Mouse (Mus musculus): Measurements from ENCODE around the gene Scrt2.

Gene Scrt2

DNA sequence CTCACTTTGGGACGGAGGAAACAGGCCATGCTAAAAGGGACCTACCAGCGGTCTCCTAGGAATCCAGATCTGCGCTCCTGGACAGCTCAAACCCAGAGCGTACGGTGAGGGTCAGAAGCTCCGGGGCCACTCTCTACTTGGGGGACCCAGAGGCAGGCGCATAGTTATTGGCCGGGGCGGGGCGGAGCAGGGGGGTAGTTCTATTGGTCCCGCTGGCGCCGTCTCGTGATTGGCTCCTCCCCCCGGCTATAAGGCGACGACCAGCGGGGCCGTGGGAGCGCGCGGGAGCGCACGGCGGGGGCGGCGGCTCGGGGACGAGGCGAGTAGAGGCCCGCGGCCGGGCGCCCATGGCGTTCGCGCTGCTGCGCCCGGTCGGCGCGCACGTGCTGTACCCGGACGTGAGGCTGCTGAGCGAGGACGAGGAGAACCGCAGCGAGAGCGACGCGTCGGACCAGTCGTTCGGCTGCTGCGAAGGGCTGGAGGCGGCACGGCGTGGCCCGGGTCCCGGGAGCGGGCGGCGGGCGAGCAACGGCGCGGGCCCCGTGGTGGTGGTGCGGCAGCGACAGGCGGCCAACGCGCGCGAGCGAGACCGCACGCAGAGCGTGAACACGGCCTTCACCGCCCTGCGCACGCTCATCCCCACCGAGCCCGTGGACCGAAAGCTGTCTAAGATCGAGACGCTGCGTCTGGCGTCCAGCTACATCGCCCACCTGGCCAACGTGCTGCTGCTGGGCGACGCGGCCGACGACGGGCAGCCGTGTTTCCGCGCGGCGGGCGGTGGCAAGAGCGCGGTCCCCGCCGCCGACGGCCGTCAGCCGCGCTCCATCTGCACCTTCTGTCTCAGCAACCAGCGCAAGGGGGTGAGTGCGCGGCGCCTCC lies 62.2 kb downstream of the Scrt2 start, which contains the start of gene Tcf15:
TSS of gene Tcf15 (plus strand) at position 283 of the 879 bp plus-strand sequence.
- peak; percentile 59 for DNase-seq (ENCODE audit: low spot score)

DNA sequence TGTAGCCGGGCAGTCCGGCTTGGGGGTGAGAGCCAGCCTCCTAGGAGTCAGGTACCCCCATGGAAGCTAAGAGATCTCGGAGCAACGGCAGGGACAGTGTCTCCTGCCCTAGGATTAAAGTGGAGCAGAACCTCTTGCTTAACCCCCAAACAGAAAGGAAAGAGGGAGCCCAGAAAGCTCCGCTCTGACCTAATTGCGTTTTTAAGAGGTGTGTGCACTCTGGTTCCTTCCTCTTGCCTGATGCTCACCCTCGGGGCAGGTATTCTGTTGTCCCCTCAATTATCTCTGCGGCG lies 62.8 kb downstream of the Scrt2 start:
- no peak for DNase-seq (ENCODE audit: low spot score)

GRCm38 (mm10) chr2:152144501-152144900 lies 63.2 kb downstream of the Scrt2 start:
- no peak for DNase-seq (ENCODE audit: low spot score)
